Mouse (Mus musculus): ENCODE data around the gene Pglyrp4.
"Not testable (repeated sequence)": the region's sequence is repeated elsewhere in the genome, so short reads cannot be mapped to it uniquely, and the experiment has no call there.

The Pglyrp4 gene

GRCm38 (mm10) chr3:90726606-90727005 is at the start of gene Pglyrp4:
TSS of gene Pglyrp4 (plus strand) at chr3:90726906.
- no peak for DNase-seq (ENCODE audit: low read depth, low spot score)

GRCm38 (mm10) chr3:90678656-90679055 is 48.0 kb upstream of the Pglyrp4 start:
- DNase-seq (ENCODE audit: low read depth, low spot score), result peak; percentile 63

- DNase-seq (ENCODE audit: low read depth, low spot score), result no peak
Measured at GRCm38 (mm10) chr3:90683929-90684328, 42.8 kb upstream of the Pglyrp4 start.

GRCm38 (mm10) chr3:90686835-90687234 is 39.9 kb upstream of the Pglyrp4 start:
- DNase-seq (ENCODE audit: low read depth, low spot score), result no peak

- no peak for DNase-seq (ENCODE audit: low read depth, low spot score)
Measured at GRCm38 (mm10) chr3:90693496-90693895, 33.2 kb upstream of the Pglyrp4 start.

- no peak for DNase-seq (ENCODE audit: low read depth, low spot score)
Measured at GRCm38 (mm10) chr3:90695613-90696012, 31.1 kb upstream of the Pglyrp4 start, which contains the start of gene S100a9. TSS of gene S100a9 (minus strand) at chr3:90695721.

GRCm38 (mm10) chr3:90702244-90702643 is 24.5 kb upstream of the Pglyrp4 start:
- DNase-seq (ENCODE audit: low read depth, low spot score), result no peak

GRCm38 (mm10) chr3:90708523-90709202 is 18.0 kb upstream of the Pglyrp4 start:
- DNase-seq (ENCODE audit: low read depth, low spot score), result peak; percentile 34

GRCm38 (mm10) chr3:90709591-90710460 is 16.9 kb upstream of the Pglyrp4 start:
- peak; percentile 93 for DNase-seq (ENCODE audit: low read depth, low spot score)

GRCm38 (mm10) chr3:90749658-90750057 is 23.0 kb downstream of the Pglyrp4 start:
- peak; percentile 4 for DNase-seq (ENCODE audit: low read depth, low spot score)

GRCm38 (mm10) chr3:90777776-90778175 is 51.1 kb downstream of the Pglyrp4 start, which contains the start of gene Gm5849:
TSS of gene Gm5849 (minus strand) at chr3:90777876.
- DNase-seq (ENCODE audit: low read depth, low spot score), result not testable (repeated sequence)

Measured in R1 (cell line).